Mouse (Mus musculus) mouse trophoblast stem cell (cell line): Measurements from ENCODE around the gene Adh5.

Experiments used
- in situ Hi-C, 2 experiments: fragments of 300-500 bp; cut with MseI, MboI; formaldehyde crosslinking; loops; 2 replicates in 1 of 2; 3 replicates in 1 of 2; pipeline ENCODE4 v1.15.1; 2025

The Adh5 gene

DNA sequence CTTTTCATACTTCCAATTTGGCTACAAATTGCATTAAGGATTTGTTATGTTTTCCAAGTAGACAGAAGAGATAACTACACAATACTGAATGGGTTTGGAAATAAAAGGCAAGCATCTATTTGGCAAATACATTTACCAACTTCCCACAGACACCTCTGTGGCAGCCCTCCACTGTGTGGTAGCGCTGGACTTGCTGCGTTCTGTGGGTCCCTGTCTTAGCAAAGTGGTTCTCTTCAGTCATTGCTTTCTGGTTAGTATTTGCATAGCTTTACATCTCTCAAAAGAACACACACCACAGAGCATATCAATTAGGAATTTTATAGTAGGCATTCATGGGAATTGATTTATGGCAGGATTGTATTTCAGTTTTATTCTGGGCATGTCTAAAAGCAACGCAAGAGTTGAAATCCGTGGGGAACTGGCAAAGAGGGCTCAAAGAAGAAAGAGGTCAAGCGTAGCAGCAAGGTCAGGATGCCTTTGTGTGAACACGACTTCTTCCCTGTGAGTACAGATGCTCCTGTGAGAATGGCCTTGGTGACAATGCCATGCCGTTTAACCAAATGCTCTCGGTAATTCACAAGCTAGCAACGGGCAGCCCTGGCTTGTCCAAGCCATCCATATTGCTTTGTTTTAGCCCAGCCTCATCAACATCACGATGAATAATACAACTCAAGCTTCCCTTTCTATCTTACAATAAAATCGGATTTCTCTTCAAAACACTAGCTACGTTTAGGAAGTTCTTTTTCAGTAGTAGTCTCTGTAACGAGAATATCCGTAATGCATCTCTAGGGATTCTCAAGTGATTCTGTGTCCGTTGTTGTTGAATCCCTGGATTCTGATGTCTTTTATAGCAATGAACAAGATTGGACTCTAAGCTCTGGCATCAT is 57.2 kb downstream of the Adh5 start:
- in situ Hi-C loops = no loop called here

DNA sequence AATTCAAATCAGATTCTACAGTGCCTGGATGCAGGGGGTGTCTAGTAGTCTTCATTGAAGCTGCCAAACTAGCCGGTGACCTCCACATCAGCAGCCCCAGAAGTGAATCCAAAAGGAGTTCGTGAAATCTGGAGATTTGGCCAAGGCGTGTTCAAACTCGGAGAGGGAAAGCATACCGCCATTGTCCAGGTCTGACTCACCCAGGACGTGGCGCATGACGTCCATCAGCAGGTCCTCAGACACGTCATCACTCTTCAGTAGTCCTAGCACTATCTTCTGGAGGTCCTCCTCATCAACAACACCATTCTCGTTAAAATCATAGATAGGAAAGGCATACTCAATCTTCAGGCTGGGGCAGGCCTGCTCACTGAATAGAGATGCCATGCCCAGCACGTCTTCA is 60.9 kb downstream of the Adh5 start:
- in situ Hi-C loops = no loop called here
